Mouse (Mus musculus) hindbrain, embryonic 15.5 days (tissue): ENCODE results near the gene Tsc22d3. TPM values are rescaled to one million over a fixed set of nuclear protein-coding genes. Genes with fewer than 3 reads are reported as not detected.

Source experiments
- ATAC-seq: fragments of 200-750 bp; cut with Nextera tagmentation; 2 replicates; pipeline ENCODE4 v1.8.0; 2017; ENCODE audit warnings: low read depth, moderate number of reproducible peaks, moderate TSS enrichment; ENCODE audit not compliant: low FRiP score
- H3K27ac ChIP-seq: fragments of 300-500 bp; sonication (generic); replicated peaks from 2 replicates; pipeline ENCODE4 v1.5.1; 2015; ENCODE audit warnings: mild to moderate bottlenecking, inconsistent platforms
- H3K27me3 ChIP-seq: fragments of 300-500 bp; sonication (generic); 2 replicates; pipeline ENCODE4 v1.6.1; 2015; ENCODE audit warnings: control low read depth, inconsistent platforms
- H3K36me3 ChIP-seq: fragments of 300-500 bp; sonication (generic); 2 replicates; pipeline ENCODE4 v1.6.1; 2015; ENCODE audit warnings: control low read depth, inconsistent platforms
- H3K4me1 ChIP-seq: fragments of 300-500 bp; sonication (generic); replicated peaks from 2 replicates; pipeline ENCODE4 v1.6.1; 2015; ENCODE audit warnings: control low read depth, inconsistent platforms
- H3K4me2 ChIP-seq: fragments of 300-500 bp; sonication (generic); 2 replicates; pipeline ENCODE4 v1.6.1; 2015; ENCODE audit warnings: moderate library complexity, mild to moderate bottlenecking, inconsistent platforms
- H3K4me3 ChIP-seq: fragments of 300-500 bp; sonication (generic); 2 replicates; pipeline ENCODE4 v1.5.1; 2015; ENCODE audit warnings: mild to moderate bottlenecking, inconsistent platforms
- H3K9ac ChIP-seq: fragments of 300-500 bp; sonication (generic); 2 replicates; pipeline ENCODE4 v1.6.1; 2015; ENCODE audit warnings: inconsistent platforms
- H3K9me3 ChIP-seq: fragments of 300-500 bp; sonication (generic); 2 replicates; pipeline ENCODE4 v1.6.1; 2016; ENCODE audit warnings: control low read depth, inconsistent platforms
- WGBS: fragments of 180-500 bp; shearing (Covaris S2); methylation state at CpG from one replicate; pipeline ENCODE4 v1.1.7; 2015; 5-methylcytosine and 5-hydroxymethylcytosine counted together
- polyA plus RNA-seq: library from polyadenylated mRNA; unstranded; fragments of >200 nt; fragmentation: Nextera tagmentation; extraction: Ambion mirVana; gene quantifications from 2 replicates; pipeline ENCODE4 v1.2.1, GENCODE M21; 2015

Tsc22d3 gene
- polyA plus RNA-seq, 1 experiment from 2014 or later: 112 TPM

GRCm38 (mm10) chrX:140590142-140590541 lies 10.3 kb downstream of the Tsc22d3 start:
- H3K4me1 ChIP-seq: no peaks in the 10 kb centered on the region
- no peaks in the 10 kb centered on the region for H3K9me3 ChIP-seq
- no peak for ATAC-seq
- no peak overlapping the region for H3K9ac ChIP-seq
- H3K36me3 ChIP-seq: no peaks in the 10 kb centered on the region
- peaks cover 37% of the 10 kb centered on the region for H3K27me3 ChIP-seq
- 61% methylated on average over 2 of the region's 2 CpGs for WGBS
- no peak overlapping the region for H3K27ac ChIP-seq
- H3K4me3 ChIP-seq: no peak overlapping the region
- H3K4me2 ChIP-seq: no peak overlapping the region

DNA sequence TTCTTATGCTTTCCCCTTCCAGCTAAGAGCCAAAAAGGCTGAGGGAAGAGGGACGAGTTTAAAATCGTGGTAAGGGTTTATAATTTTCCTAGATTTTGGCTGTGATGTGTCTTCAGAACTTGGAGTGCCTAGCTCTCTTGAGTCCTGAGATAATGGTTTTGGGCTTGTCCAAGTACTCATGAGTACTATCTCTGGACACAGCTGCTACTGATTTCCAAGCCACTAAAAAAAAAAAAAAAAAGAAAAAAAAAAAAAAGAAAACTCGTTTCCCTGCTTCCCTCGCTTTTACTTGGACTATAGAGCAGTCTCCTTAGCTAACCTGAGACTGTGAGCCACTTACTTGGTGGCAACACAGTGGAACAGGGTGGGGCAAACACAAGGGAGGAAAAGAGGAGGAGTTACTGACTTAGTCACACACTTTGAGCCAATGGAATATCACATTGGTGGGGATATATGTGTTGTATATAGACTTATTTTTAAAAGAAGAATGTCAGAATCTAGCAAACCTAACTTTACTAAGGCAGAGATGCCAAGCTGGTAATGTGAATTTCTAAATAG lies 11.2 kb downstream of the Tsc22d3 start:
- Histone ChIP-seq H3K36me3 (no peaks in the 10 kb centered on the region), H3K4me3 (no peak overlapping the region), H3K4me1 (no peaks in the 10 kb centered on the region), H3K9ac (no peak overlapping the region), H3K27me3 (peaks cover 37% of the 10 kb centered on the region), H3K27ac (no peak overlapping the region), H3K4me2 (no peak overlapping the region), H3K9me3 (no peaks in the 10 kb centered on the region)
- WGBS: 81% methylated on average over 4 of the region's 4 CpGs
- no peak for ATAC-seq

DNA sequence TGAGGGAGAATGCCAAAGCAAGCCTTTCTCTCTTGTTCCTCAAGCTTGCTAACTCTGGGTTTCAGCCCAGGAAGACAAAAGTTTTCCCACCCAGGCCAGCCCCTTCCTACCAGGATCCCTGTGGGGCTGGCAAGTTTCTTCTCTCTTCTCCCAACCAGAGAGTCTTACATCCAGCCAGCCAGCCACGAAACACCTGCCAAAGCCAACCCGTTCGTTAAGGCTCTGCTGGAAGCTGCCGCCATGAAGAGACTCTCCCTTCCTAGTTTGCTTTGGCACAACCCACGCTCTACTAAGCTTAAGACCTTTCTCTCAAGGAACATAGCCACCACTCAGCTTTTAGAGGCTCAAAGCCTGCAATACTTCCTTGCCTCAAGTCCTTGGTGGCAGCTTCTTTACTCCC lies 11.9 kb downstream of the Tsc22d3 start:
- Histone ChIP-seq H3K9me3 (no peaks in the 10 kb centered on the region), H3K4me1 (no peaks in the 10 kb centered on the region), H3K4me2 (no peak overlapping the region), H3K9ac (no peak overlapping the region), H3K36me3 (no peaks in the 10 kb centered on the region), H3K27me3 (peaks cover 40% of the 10 kb centered on the region), H3K27ac (no peak overlapping the region), H3K4me3 (no peak overlapping the region)
- 71% methylated on average over 5 of the region's 5 CpGs for WGBS
- no peak for ATAC-seq

DNA sequence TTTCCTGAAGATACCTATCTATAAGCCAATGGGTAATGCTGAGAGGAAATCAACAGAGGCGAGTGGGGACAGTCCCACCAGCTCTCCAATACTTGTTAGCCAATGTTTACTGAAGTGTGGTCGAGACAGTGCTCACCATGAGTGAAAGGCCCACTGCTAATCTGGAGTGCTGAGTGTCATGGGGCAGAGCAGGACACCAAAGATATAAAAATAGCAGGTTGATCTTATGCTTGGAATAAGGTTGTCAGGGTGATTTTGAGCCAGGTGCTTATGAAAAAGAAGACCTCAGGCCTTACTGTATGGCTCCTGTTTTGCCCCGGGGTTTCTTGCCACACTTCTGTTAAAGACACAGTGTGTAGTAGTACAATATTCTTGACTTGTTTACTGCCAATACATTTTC lies 20.0 kb downstream of the Tsc22d3 start:
- 79% methylated on average over 3 of the region's 3 CpGs for WGBS
- H3K9me3 ChIP-seq: no peaks in the 10 kb centered on the region
- no peak for ATAC-seq
- peaks cover 40% of the 10 kb centered on the region for H3K27me3 ChIP-seq
- no peaks in the 10 kb centered on the region for H3K4me1 ChIP-seq
- H3K36me3 ChIP-seq: no peaks in the 10 kb centered on the region
- H3K4me2 ChIP-seq: no peak overlapping the region
- H3K27ac ChIP-seq: no peak overlapping the region
- no peak overlapping the region for H3K4me3 ChIP-seq
- no peak overlapping the region for H3K9ac ChIP-seq

- WGBS: 77% methylated on average over 3 of the region's 3 CpGs
- no peak overlapping the region for H3K4me3 ChIP-seq
- H3K4me2 ChIP-seq: no peak overlapping the region
- no peak overlapping the region for H3K27ac ChIP-seq
- H3K27me3 ChIP-seq: peaks cover 43% of the 10 kb centered on the region
- H3K4me1 ChIP-seq: no peaks in the 10 kb centered on the region
- H3K9ac ChIP-seq: no peak overlapping the region
- H3K9me3 ChIP-seq: no peaks in the 10 kb centered on the region
- no peak for ATAC-seq
- no peaks in the 10 kb centered on the region for H3K36me3 ChIP-seq
These were observed 24.8 kb downstream of the Tsc22d3 start for GRCm38 (mm10) chrX:140575636-140576035.

DNA sequence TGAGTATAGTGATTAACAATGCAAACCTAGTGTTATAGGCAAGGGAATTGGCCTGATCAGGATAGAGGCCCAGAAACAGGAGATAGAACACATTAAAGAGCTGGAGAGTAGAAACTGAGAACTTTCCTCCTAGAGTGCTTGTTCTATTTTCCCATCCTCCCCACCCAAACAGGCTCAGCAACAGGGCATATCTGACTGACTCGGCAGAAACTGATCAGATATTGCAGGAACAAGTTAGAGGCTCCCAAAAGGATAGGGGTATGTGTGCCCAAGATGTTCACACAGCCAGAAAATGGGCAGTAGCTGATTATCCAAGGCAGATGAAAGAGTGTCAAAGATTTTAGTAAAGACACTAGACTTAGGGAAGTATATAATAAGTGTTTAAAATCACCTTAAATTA lies 25.3 kb downstream of the Tsc22d3 start:
- 65% methylated on average over 1 of the region's 1 CpGs for WGBS
- H3K9ac ChIP-seq: no peak overlapping the region
- no peak overlapping the region for H3K4me2 ChIP-seq
- peaks cover 43% of the 10 kb centered on the region for H3K27me3 ChIP-seq
- H3K4me1 ChIP-seq: no peaks in the 10 kb centered on the region
- no peaks in the 10 kb centered on the region for H3K9me3 ChIP-seq
- no peak overlapping the region for H3K27ac ChIP-seq
- no peak overlapping the region for H3K4me3 ChIP-seq
- ATAC-seq: no peak
- H3K36me3 ChIP-seq: no peaks in the 10 kb centered on the region

- peaks cover 61% of the 10 kb centered on the region for H3K27me3 ChIP-seq
- H3K4me1 ChIP-seq: no peaks in the 10 kb centered on the region
- no peaks in the 10 kb centered on the region for H3K36me3 ChIP-seq
- no peak for ATAC-seq
- H3K9me3 ChIP-seq: no peaks in the 10 kb centered on the region
- no peak overlapping the region for H3K27ac ChIP-seq
- WGBS: 48% methylated on average over 2 of the region's 2 CpGs
- no peak overlapping the region for H3K4me2 ChIP-seq
- H3K4me3 ChIP-seq: no peak overlapping the region
- H3K9ac ChIP-seq: no peak overlapping the region
These were observed 27.6 kb downstream of the Tsc22d3 start for GRCm38 (mm10) chrX:140572702-140573338.

- no peaks in the 10 kb centered on the region for H3K9me3 ChIP-seq
- H3K4me2 ChIP-seq: no peak overlapping the region
- H3K4me1 ChIP-seq: no peaks in the 10 kb centered on the region
- WGBS: 93% methylated on average over 1 of the region's 1 CpGs
- no peak for ATAC-seq
- H3K27ac ChIP-seq: no peak overlapping the region
- no peaks in the 10 kb centered on the region for H3K36me3 ChIP-seq
- no peak overlapping the region for H3K9ac ChIP-seq
- no peak overlapping the region for H3K4me3 ChIP-seq
- H3K27me3 ChIP-seq: peaks cover 63% of the 10 kb centered on the region
These were observed 30.9 kb downstream of the Tsc22d3 start for GRCm38 (mm10) chrX:140569595-140569994.

- ATAC-seq: no peak
- no peaks in the 10 kb centered on the region for H3K9me3 ChIP-seq
- no peak overlapping the region for H3K9ac ChIP-seq
- no peak overlapping the region for H3K4me2 ChIP-seq
- 46% methylated on average over 1 of the region's 1 CpGs for WGBS
- peaks cover 57% of the 10 kb centered on the region for H3K27me3 ChIP-seq
- no peaks in the 10 kb centered on the region for H3K36me3 ChIP-seq
- no peaks in the 10 kb centered on the region for H3K4me1 ChIP-seq
- no peak overlapping the region for H3K4me3 ChIP-seq
- H3K27ac ChIP-seq: no peak overlapping the region
These were observed 32.6 kb downstream of the Tsc22d3 start for GRCm38 (mm10) chrX:140567711-140568407.

DNA sequence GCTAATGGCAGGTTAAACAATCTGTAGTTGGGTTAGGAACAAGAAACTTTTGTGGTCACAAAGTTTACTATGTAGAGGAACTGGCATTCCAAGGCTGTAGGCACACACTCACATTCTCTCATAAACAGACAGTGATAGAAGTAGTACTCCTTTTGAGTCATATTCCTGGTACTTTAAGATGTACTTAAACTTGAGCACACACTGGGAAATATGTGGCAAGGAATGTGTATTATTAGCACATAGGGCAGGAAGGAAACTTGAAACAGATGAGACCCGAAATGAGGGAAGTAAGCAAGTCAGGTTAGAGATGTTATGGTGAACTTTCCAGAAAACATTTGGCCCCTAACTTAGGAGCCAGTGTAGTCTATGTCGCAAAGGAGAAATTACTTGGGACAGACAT lies 34.7 kb downstream of the Tsc22d3 start:
- H3K27me3 ChIP-seq: peaks cover 48% of the 10 kb centered on the region
- H3K4me1 ChIP-seq: no peaks in the 10 kb centered on the region
- no peak overlapping the region for H3K4me2 ChIP-seq
- H3K36me3 ChIP-seq: no peaks in the 10 kb centered on the region
- H3K9me3 ChIP-seq: no peaks in the 10 kb centered on the region
- 93% methylated on average over 2 of the region's 2 CpGs for WGBS
- no peak for ATAC-seq
- no peak overlapping the region for H3K9ac ChIP-seq
- no peak overlapping the region for H3K4me3 ChIP-seq
- no peak overlapping the region for H3K27ac ChIP-seq

- no peak for ATAC-seq
- peaks cover 44% of the 10 kb centered on the region for H3K27me3 ChIP-seq
- H3K4me2 ChIP-seq: no peak overlapping the region
These were observed 35.2 kb downstream of the Tsc22d3 start for GRCm38 (mm10) chrX:140565212-140565611.

DNA sequence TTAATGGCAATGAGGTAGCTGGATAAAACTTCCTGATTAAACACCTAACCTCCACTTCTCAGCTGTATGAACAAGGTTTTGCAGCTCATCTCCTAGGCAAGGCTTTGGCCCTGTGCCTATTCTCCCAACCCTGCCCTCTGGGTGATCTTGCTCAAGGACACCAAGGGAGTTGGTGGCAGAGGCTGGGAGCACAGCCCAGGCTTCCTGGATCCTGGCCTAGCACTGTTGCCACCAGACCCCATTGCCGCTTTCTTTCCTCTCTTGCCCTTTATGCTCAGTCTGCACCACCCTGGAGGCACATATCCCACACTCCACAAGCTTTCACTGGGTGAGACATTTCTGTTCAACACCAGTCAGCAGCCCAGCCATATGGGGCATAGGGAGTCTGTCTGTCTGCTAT lies 35.7 kb downstream of the Tsc22d3 start:
- Histone ChIP-seq H3K27me3 (peaks cover 39% of the 10 kb centered on the region), H3K9ac (no peak overlapping the region), H3K4me2 (no peak overlapping the region), H3K9me3 (no peaks in the 10 kb centered on the region), H3K4me1 (no peaks in the 10 kb centered on the region), H3K27ac (no peak overlapping the region), H3K36me3 (no peaks in the 10 kb centered on the region), H3K4me3 (no peak overlapping the region)
- 87% methylated on average over 1 of the region's 1 CpGs for whole genome bisulfite sequencing
- ATAC-seq: no peak

More at GRCm38 (mm10) chrX:140565212-140565611, 35.2 kb downstream of the Tsc22d3 start:
- Histone ChIP-seq H3K4me1 (no peaks in the 10 kb centered on the region), H3K27ac (no peak overlapping the region), H3K9me3 (no peaks in the 10 kb centered on the region), H3K4me3 (no peak overlapping the region), H3K36me3 (no peaks in the 10 kb centered on the region), H3K9ac (no peak overlapping the region)
- WGBS: 84% methylated on average over 3 of the region's 3 CpGs
